ENCODE assay signal across 8 mouse cellular contexts in the genomic region with DNA sequence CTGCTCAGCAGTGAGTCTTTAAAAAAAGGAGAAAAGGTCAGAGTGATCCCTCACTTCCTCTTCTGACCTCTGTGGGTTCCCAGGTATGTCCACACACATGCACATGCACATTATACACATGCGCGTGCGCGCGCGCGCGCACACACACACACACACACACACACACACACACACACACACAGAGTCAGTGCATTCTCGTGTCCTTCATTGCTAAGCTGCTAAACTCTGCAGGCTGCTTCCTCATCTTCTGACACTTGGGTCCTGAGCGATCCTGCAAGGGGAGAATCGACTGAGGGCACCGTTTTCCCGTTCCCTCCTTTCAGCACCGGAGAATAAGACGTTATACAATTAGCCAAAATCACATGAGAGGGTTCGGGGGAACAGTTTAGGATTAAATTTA. TPM values are rescaled to one million over a fixed set of nuclear protein-coding genes. Genes with fewer than 3 reads are reported as not detected.
DNase-seq lines count a peak whose midpoint lies in the region; ATAC-seq and TF ChIP-seq lines count a peak whose summit lies in the region.

No protein-coding gene starts in this region.

- DNase-seq in heart, postnatal 10 days = no peak
- peak; percentile 83 for DNase-seq in MEL (ENCODE audit: low read depth, low spot score)
- DNase-seq in liver, adult 2 months (ENCODE audit: extremely low read depth, low read depth, low spot score) = peak; percentile 53
- DNase-seq in neural tube, embryonic 10.5 days (ENCODE audit: extremely low spot score, low spot score) = peak; percentile 41
- no peak for DNase-seq in gastrocnemius, postnatal 36 days
- no peak for DNase-seq in ovary, postnatal 14 days (ENCODE audit: low spot score)

- H3K79me2 ChIP-seq in MEL (ENCODE audit: control insufficient read depth, insufficient read depth, low read length, poor library complexity) = peaks cover 2% of the 10 kb centered on the region; the same call in 1 of the 2 replicates
- no peaks in the 10 kb centered on the region for H3K79me2 ChIP-seq in liver, adult 2 months (ENCODE audit: control insufficient read depth, insufficient read depth, low read length)

- TF ChIP-seq EP300 in MEL (IDR thresholded peaks at IDR 0.05; ENCODE audit: low read depth in 1 of 2, low read length in 2 of 2) = no peak

- peak overlapping the region; percentile 88 for H3K4me2 ChIP-seq in heart, embryonic 13.5 days
- H3K4me2 ChIP-seq in forebrain, embryonic 15.5 days (replicated peaks) = peak overlapping the region; percentile 93

- no peaks in the 10 kb centered on the region for H3K27me3 ChIP-seq in heart, embryonic 13.5 days (replicated peaks)
- H3K27me3 ChIP-seq in MEL (ENCODE audit: control insufficient read depth in 1 of 2, insufficient read depth in 2 of 2, low read length in 2 of 2) = no peaks in the 10 kb centered on the region
- H3K27me3 ChIP-seq in forebrain, embryonic 15.5 days = no peaks in the 10 kb centered on the region
- no peaks in the 10 kb centered on the region for H3K27me3 ChIP-seq in liver, adult 2 months (ENCODE audit: control insufficient read depth, insufficient read depth, low read length)

- peaks cover 21% of the 10 kb centered on the region for H3K4me1 ChIP-seq in heart, embryonic 13.5 days
- peaks cover 5 to 12% of the 10 kb centered on the region in 2 experiments; a peak in 3 of 4 replicates for H3K4me1 ChIP-seq in MEL (ENCODE audit: control insufficient read depth in 1 of 2, insufficient read depth in 2 of 2, low read length in 2 of 2)
- H3K4me1 ChIP-seq in forebrain, embryonic 15.5 days = peaks cover 24% of the 10 kb centered on the region
- H3K4me1 ChIP-seq in liver, adult 2 months (ENCODE audit: control insufficient read depth, insufficient read depth, low read length) = peaks cover 5% of the 10 kb centered on the region

- peak overlapping the region; percentile 80 for H3K9ac ChIP-seq in heart, embryonic 13.5 days
- peak overlapping the region; percentile 72 for H3K9ac ChIP-seq in MEL (ENCODE audit: control insufficient read depth, low read depth, low read length, poor library complexity, severe bottlenecking)
- peak overlapping the region; percentile 55; the same call in 1 of the 2 replicates for H3K9ac ChIP-seq in forebrain, embryonic 15.5 days (replicated peaks)
- H3K9ac ChIP-seq in liver, adult 2 months (ENCODE audit: low read depth, low read length) = peak overlapping the region; percentile 48

- TF ChIP-seq CTCF in MEL (IDR thresholded peaks at IDR 0.05 in 2 of 3, conservative IDR thresholded peaks at IDR 0.05 in 1 of 3; ENCODE audit: control insufficient read depth in 1 of 3, insufficient read depth in 1 of 3, low read depth in 2 of 3, low read length in 3 of 3, poor library complexity in 1 of 3, severe bottlenecking in 1 of 3) = no peak
- no peak for TF ChIP-seq CTCF in liver, adult 2 months (IDR thresholded peaks at IDR 0.05; ENCODE audit: low read depth, low read length)

- no peaks in the 10 kb centered on the region for H3K36me3 ChIP-seq in heart, embryonic 13.5 days
- peaks cover 0 to 7% of the 10 kb centered on the region in 2 experiments; a peak in 1 of 4 replicates for H3K36me3 ChIP-seq in MEL (ENCODE audit: control insufficient read depth in 1 of 2, insufficient read depth in 2 of 2, low read length in 2 of 2)
- no peaks in the 10 kb centered on the region for H3K36me3 ChIP-seq in forebrain, embryonic 15.5 days
- H3K36me3 ChIP-seq in liver, adult 2 months (ENCODE audit: control insufficient read depth, insufficient read depth, low read length) = no peaks in the 10 kb centered on the region

- intact Hi-C loops in heart, postnatal 10 days (cut with DNase I) = loop anchor here (5.0 kb wide), 1 partner anchor 71 kb away; no protein-coding TSS in a partner anchor
- intact Hi-C loops in gastrocnemius, postnatal 36 days (cut with DNase I) = no loop called here

- no peak for ATAC-seq in heart, embryonic 13.5 days (ENCODE audit: extremely low read depth, insufficient number of reproducible peaks, low FRiP score, low TSS enrichment)
- ATAC-seq in forebrain, embryonic 15.5 days (replicated peaks) = peak; percentile 5; the same call in 1 of the 2 replicates

- peak overlapping the region; percentile 52 for H3K4me3 ChIP-seq in heart, embryonic 13.5 days
- peak overlapping the region; percentile 63 to 70 for H3K4me3 ChIP-seq in MEL (ENCODE audit: control insufficient read depth in 1 of 2, insufficient read depth in 1 of 2, low read depth in 2 of 2, low read length in 2 of 2)
- peak overlapping the region; percentile 46 for H3K4me3 ChIP-seq in forebrain, embryonic 15.5 days
- peak overlapping the region; percentile 10 for H3K4me3 ChIP-seq in liver, adult 2 months (ENCODE audit: insufficient read depth, low read depth, low read length)

- H3K9me3 ChIP-seq in heart, embryonic 13.5 days = no peaks in the 10 kb centered on the region
- H3K9me3 ChIP-seq in MEL (replicated peaks; ENCODE audit: insufficient read depth, low read length) = no peaks in the 10 kb centered on the region
- no peaks in the 10 kb centered on the region for H3K9me3 ChIP-seq in forebrain, embryonic 15.5 days

- TF ChIP-seq POLR2A in MEL (IDR thresholded peaks at IDR 0.05; ENCODE audit: control insufficient read depth in 1 of 2, insufficient read depth in 1 of 2, low read depth in 1 of 2, low read length in 2 of 2, poor library complexity in 1 of 2) = peak in 1 of 2 experiments; percentile 61; a peak in 1 of 4 replicates
- no peak for TF ChIP-seq POLR2A in liver, adult 2 months (IDR thresholded peaks at IDR 0.05; ENCODE audit: extremely low read depth, insufficient read depth, low read length)

- 17% methylated on average over 16 of the region's 16 CpGs for WGBS in heart, embryonic 13.5 days
- WGBS in forebrain, embryonic 15.5 days = 8% methylated on average over 16 of the region's 16 CpGs
- WGBS in liver, adult 2 months = 27% methylated on average over 16 of the region's 16 CpGs

- TF ChIP-seq RAD21 in MEL (IDR thresholded peaks at IDR 0.05; ENCODE audit: low read depth, low read length) = no peak

- peak overlapping the region; percentile 97 for H3K27ac ChIP-seq in heart, embryonic 13.5 days (replicated peaks)
- peak overlapping the region; percentile 100 for H3K27ac ChIP-seq in MEL (ENCODE audit: control insufficient read depth, low read depth, low read length)
- peak overlapping the region; percentile 87 for H3K27ac ChIP-seq in forebrain, embryonic 15.5 days (replicated peaks)
- peak overlapping the region; percentile 81 for H3K27ac ChIP-seq in liver, adult 2 months (replicated peaks; ENCODE audit: insufficient read depth, low read depth, low read length)

TF ChIP-seq in MEL, 35 proteins besides CTCF, POLR2A, EP300 and RAD21 (continues in another document):
- peak; percentile 79 for TF ChIP-seq MAX (IDR thresholded peaks at IDR 0.05; ENCODE audit: low read length)
- no peak for TF ChIP-seq UBTF (IDR thresholded peaks at IDR 0.05; ENCODE audit: borderline replicate concordance, insufficient read depth, low read depth, low read length)
- peak; percentile 22; the same call in 1 of the 2 replicates for TF ChIP-seq ELF1 (IDR thresholded peaks at IDR 0.05; ENCODE audit: low read depth, low read length)
- TF ChIP-seq GABPA (IDR thresholded peaks at IDR 0.05; ENCODE audit: low read depth, low read length) = no peak
- no peak for TF ChIP-seq TAL1 (IDR thresholded peaks at IDR 0.05; ENCODE audit: low read length)
- peak; percentile 86 for TF ChIP-seq SIN3A (IDR thresholded peaks at IDR 0.05; ENCODE audit: low read length)
- peak; percentile 82; the same call in 1 of the 2 replicates for TF ChIP-seq CHD1 (IDR thresholded peaks at IDR 0.05; ENCODE audit: low read depth, low read length)
- no peak for TF ChIP-seq GATA1 (IDR thresholded peaks at IDR 0.05; ENCODE audit: low read depth, low read length)
- no peak for TF ChIP-seq JUND (IDR thresholded peaks at IDR 0.05; ENCODE audit: low read depth, low read length)
- TF ChIP-seq TBP (IDR thresholded peaks at IDR 0.05; ENCODE audit: low read depth, low read length) = 0 out of 2 replicates have a peak, but pooled peaks have one; percentile 31
- no peak for TF ChIP-seq MEF2A (IDR thresholded peaks at IDR 0.05; ENCODE audit: extremely low read depth, insufficient replicate concordance, low read depth, low read length, poor library complexity, severe bottlenecking)
- no peak for TF ChIP-seq E2F4 (IDR thresholded peaks at IDR 0.05; ENCODE audit: borderline replicate concordance, low read depth, low read length)

RNA-seq across cellular contexts. Expression of a gene that starts 20.3 kb away (rescaled TPM):
- polyA plus RNA-seq in heart, embryonic 13.5 days (2015; fragmentation: Nextera tagmentation; extraction: Ambion mirVana) = 5.1 and 6.6 TPM in 2 replicates
- total RNA-seq in heart, postnatal 10 days (2021) = 10 to 100 TPM; 32.1 to 34.2 TPM
- total RNA-seq in MEL (2012; rRNA removed) = 11.9 and 12.6 TPM in 2 replicates
- 100 to 1,000 TPM in 1 of 2 experiments, 10 to 100 TPM in 1; 46.9 to 102 TPM for polyA plus RNA-seq in MEL (2012; ENCODE audit: insufficient read depth in 1 of 2, insufficient read length in 2 of 2, low read depth in 1 of 2, low replicate concordance in 2 of 2, missing spikeins in 1 of 2)
- polyA plus RNA-seq in forebrain, embryonic 15.5 days (2015; fragmentation: Nextera tagmentation; extraction: Ambion mirVana) = 18.5 and 18.9 TPM in 2 replicates
- 8.1 and 9.1 TPM in 2 replicates for total RNA-seq in liver, adult 2 months (2014; rRNA removed)
- 5.9 and 7.5 TPM in 2 replicates for polyA plus RNA-seq in liver, adult 2 months (2012; rRNA removed)
- total RNA-seq in gastrocnemius, postnatal 36 days (2021) = 10 to 100 TPM; 17.1 to 21.8 TPM

RNA-seq across cellular contexts. Expression of a gene that starts 47.2 kb away (rescaled TPM):
- 55.3 and 55.9 TPM in 2 replicates for polyA plus RNA-seq in heart, embryonic 13.5 days (2015; fragmentation: Nextera tagmentation; extraction: Ambion mirVana)
- total RNA-seq in heart, postnatal 10 days (2021) = 100 to 1,000 TPM; 241 to 248 TPM
- total RNA-seq in MEL (2012; rRNA removed) = not detected in 2 replicates
- not detected for polyA plus RNA-seq in MEL (2012; ENCODE audit: insufficient read depth in 1 of 2, insufficient read length in 2 of 2, low read depth in 1 of 2, low replicate concordance in 2 of 2, missing spikeins in 1 of 2)
- 17.4 and 22.6 TPM in 2 replicates for polyA plus RNA-seq in forebrain, embryonic 15.5 days (2015; fragmentation: Nextera tagmentation; extraction: Ambion mirVana)
- total RNA-seq in liver, adult 2 months (2014; rRNA removed) = 0.37 and 0.74 TPM in 2 replicates
- 0.86 and 1.2 TPM in 2 replicates for polyA plus RNA-seq in liver, adult 2 months (2012; rRNA removed)
- under 1 TPM; 0.64 to 0.84 TPM for total RNA-seq in gastrocnemius, postnatal 36 days (2021)

RNA-seq across cellular contexts. Expression of a gene that starts 59.8 kb away (rescaled TPM):
- 0.44 and 0.62 TPM in 2 replicates for polyA plus RNA-seq in heart, embryonic 13.5 days (2015; fragmentation: Nextera tagmentation; extraction: Ambion mirVana)
- 10 to 100 TPM; 11.2 to 15.6 TPM for total RNA-seq in heart, postnatal 10 days (2021)
- total RNA-seq in MEL (2012; rRNA removed) = not detected in 2 replicates
- polyA plus RNA-seq in MEL (2012; ENCODE audit: insufficient read depth in 1 of 2, insufficient read length in 2 of 2, low read depth in 1 of 2, low replicate concordance in 2 of 2, missing spikeins in 1 of 2) = under 1 TPM in 1 of 2 experiments, not detected in 1; 0.21 TPM
- polyA plus RNA-seq in forebrain, embryonic 15.5 days (2015; fragmentation: Nextera tagmentation; extraction: Ambion mirVana) = 0.17 TPM in 2 replicates
- total RNA-seq in liver, adult 2 months (2014; rRNA removed) = 9.3 and 12.6 TPM in 2 replicates
- polyA plus RNA-seq in liver, adult 2 months (2012; rRNA removed) = 34.7 and 39.5 TPM in 2 replicates
- total RNA-seq in gastrocnemius, postnatal 36 days (2021) = 1 to 10 TPM in 1 of 2 experiments, under 1 TPM in 1; 0.62 to 1.4 TPM

Comparison
In these comparisons a context has a peak if more than half of its experiments do, and no peak if none do; other contexts are left out.
1. H3K4me3 ChIP-seq: peak in every context shown above with its lines; median percentile 66 in MEL; 52 in heart, embryonic 13.5 days; 46 in forebrain, embryonic 15.5 days; 10 in liver, adult 2 months.
2. DNase-seq: peak in MEL (single experiment), liver, adult 2 months (single experiment) and neural tube, embryonic 10.5 days (single experiment); none in heart, postnatal 10 days (0 of 2), gastrocnemius, postnatal 36 days (0 of 2) and ovary, postnatal 14 days (single experiment).
3. RNA of a gene that starts 47.2 kb away (total RNA-seq): 241 to 248 TPM in heart, postnatal 10 days; 0.64 to 0.84 TPM in gastrocnemius, postnatal 36 days, 0.37 to 0.74 TPM in liver, adult 2 months and not detected in MEL; every median in the first group is over 100 times any median in the second.
4. Peak in every context shown above with its lines, with median percentiles within 50 percentile points of each other: H3K27ac ChIP-seq and H3K9ac ChIP-seq.